In the genomic region with DNA sequence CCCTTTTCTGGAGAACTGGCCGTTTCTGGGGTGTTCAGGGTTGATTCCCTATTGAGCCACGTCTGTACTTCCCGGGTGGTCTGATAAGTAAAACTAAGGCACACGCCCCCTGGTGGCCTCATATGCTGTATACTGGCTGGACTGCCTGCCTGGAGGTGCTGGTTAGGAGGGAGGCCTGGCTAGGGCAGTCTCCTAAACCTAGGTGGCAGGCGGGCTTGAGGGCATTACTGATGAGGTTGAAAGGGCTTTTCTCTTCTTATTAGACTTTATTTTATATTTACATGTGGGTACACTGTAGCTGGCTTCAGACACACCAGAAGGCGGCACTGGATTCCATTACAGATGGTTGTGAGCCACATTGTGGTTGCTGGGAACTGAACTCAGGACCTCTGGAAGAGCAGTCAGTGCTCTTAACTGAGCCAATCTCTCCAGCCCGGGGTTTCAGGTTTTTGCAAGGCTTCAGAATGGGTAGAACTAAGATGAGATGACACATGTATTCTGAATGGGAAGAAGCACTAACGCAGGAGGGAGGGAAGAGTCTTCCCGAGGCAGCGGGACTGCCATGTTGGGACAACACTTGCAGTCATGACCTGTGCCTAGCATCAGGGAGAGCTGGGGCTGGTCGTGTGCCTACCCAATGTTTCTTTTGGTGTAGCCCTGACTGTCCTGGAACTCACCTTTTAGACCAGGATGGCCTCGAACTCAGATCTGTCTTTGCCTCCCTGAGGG, we compare ENCODE assay signal across 9 mouse cellular contexts. TPM values are rescaled to one million over a fixed set of nuclear protein-coding genes. Genes with fewer than 3 reads are reported as not detected.
DNase-seq lines count a peak whose midpoint lies in the region; ATAC-seq and TF ChIP-seq lines count a peak whose summit lies in the region.
"Had no signal": no experiment of that assay in that cellular context is flagged by ENCODE, and none has a peak within 500 bp of the region (broad histone marks: within the 10 kb centered on the region; RNA-seq: fewer than 3 reads in every experiment).

No protein-coding gene starts in this region.

- no peak overlapping the region for H3K4me2 ChIP-seq in liver, embryonic 14.5 days (ENCODE audit: low read depth)

- 0 out of 2 replicates have a peak, but pooled peaks have one; percentile 27 for ATAC-seq in erythroblast, adult 5-6 weeks (replicated peaks; ENCODE audit: low FRiP score, poor library complexity, severe bottlenecking)
- ATAC-seq in liver, embryonic 14.5 days (ENCODE audit: insufficient read depth): peak; percentile 16; the same call in 1 of the 2 replicates
- ATAC-seq in inflammation-experienced regulatory T-cells, adult 6 months: no peak

- no peak overlapping the region for H3K27ac ChIP-seq in liver, embryonic 14.5 days
- H3K27ac ChIP-seq: neural tube, embryonic 13.5 days had no signal

- H3K9ac ChIP-seq in liver, embryonic 14.5 days (replicated peaks): no peak overlapping the region

- H3K4me1 ChIP-seq in liver, embryonic 14.5 days (replicated peaks; ENCODE audit: control insufficient read depth in 2 of 2, insufficient read depth in 2 of 2, low read length in 1 of 2): peaks cover 0 to 3% of the 10 kb centered on the region in 2 experiments; a peak in 1 of 4 replicates

- WGBS in liver, embryonic 14.5 days (ENCODE audit: insufficient replicate concordance): 28% methylated on average over 12 of the region's 12 CpGs

- TF ChIP-seq CTCF in liver, embryonic 14.5 days (IDR thresholded peaks at IDR 0.05; ENCODE audit: low read depth): peak; percentile 88

- DNase-seq in right cerebral cortex, adult 2 months (ENCODE audit: low spot score in 2 of 2): peak; percentile 55 to 68
- no peak for DNase-seq in right cerebral cortex, postnatal 25 days
- DNase-seq in adrenal gland, postnatal 25 days: peak; percentile 75
- peak; percentile 73 for DNase-seq in kidney, adult 18-20 months
- DNase-seq in liver, embryonic 14.5 days (ENCODE audit: low read depth in 3 of 3, low spot score in 3 of 3): peak; percentile 74 to 77 (median 77)
- DNase-seq in ovary, postnatal 36 days (ENCODE audit: low spot score): peak; percentile 70

- no peak overlapping the region for H3K4me3 ChIP-seq in liver, embryonic 14.5 days (ENCODE audit: insufficient read depth in 1 of 2, low read depth in 2 of 2, low read length in 2 of 2)
- H3K4me3 ChIP-seq: neural tube, embryonic 13.5 days had no signal

- peaks cover 27% of the 10 kb centered on the region for H3K36me3 ChIP-seq in liver, embryonic 14.5 days (replicated peaks; ENCODE audit: control insufficient read depth, insufficient read depth, low read depth)

- no peaks in the 10 kb centered on the region for H3K9me3 ChIP-seq in liver, embryonic 14.5 days (ENCODE audit: control insufficient read depth, low read length)
- H3K9me3 ChIP-seq: neural tube, embryonic 13.5 days had no signal

- no peak for TF ChIP-seq EP300 in liver, embryonic 14.5 days (IDR thresholded peaks at IDR 0.05; ENCODE audit: low read depth)

- peaks cover 34% of the 10 kb centered on the region for H3K27me3 ChIP-seq in liver, embryonic 14.5 days (ENCODE audit: control insufficient read depth, insufficient read depth, low read length)

RNA-seq across cellular contexts. Expression of gene Slc5a5, which starts 1.3 kb away (rescaled TPM):
- 0.09 TPM in 1 of 2 replicates, not detected in the other for total RNA-seq in adrenal gland, postnatal 25 days (2021)
- not detected in 2 replicates for total RNA-seq in erythroblast, adult 5-6 weeks (2015; ENCODE audit: low replicate concordance)
- total RNA-seq in erythroblast, adult 5-6 weeks (2017; ENCODE audit: low replicate concordance): 0.17 TPM in 1 of 2 replicates, not detected in the other
- polyA plus RNA-seq in liver, embryonic 14.5 days (2012; rRNA removed): 0.06 and 0.10 TPM in 2 replicates
- 0.03 and 0.05 TPM in 2 replicates for polyA plus RNA-seq in liver, embryonic 14.5 days (2014; fragmentation: Nextera tagmentation; extraction: Ambion mirVana)
- not detected for polyA plus RNA-seq in inflammation-experienced regulatory T-cells, adult 6 months (2017; shearing (Covaris generic))

RNA-seq across cellular contexts. Expression of gene Rpl18a, which starts 3.4 kb away (rescaled TPM):
- total RNA-seq in adrenal gland, postnatal 25 days (2021): 1,315 and 1,410 TPM in 2 replicates
- total RNA-seq in erythroblast, adult 5-6 weeks (2015; ENCODE audit: low replicate concordance): 1,597 and 1,896 TPM in 2 replicates
- total RNA-seq in erythroblast, adult 5-6 weeks (2017; ENCODE audit: low replicate concordance): 369 and 492 TPM in 2 replicates
- polyA plus RNA-seq in liver, embryonic 14.5 days (2012; rRNA removed): 2,449 and 2,899 TPM in 2 replicates
- polyA plus RNA-seq in liver, embryonic 14.5 days (2014; fragmentation: Nextera tagmentation; extraction: Ambion mirVana): 3,155 and 3,211 TPM in 2 replicates
- over 10,000 TPM in 2 of 3 experiments, 1,000 to 10,000 TPM in 1; 6,080 to 11,053 (median 10,917) TPM for polyA plus RNA-seq in inflammation-experienced regulatory T-cells, adult 6 months (2017; shearing (Covaris generic))

RNA-seq across cellular contexts. Expression of gene Map1s, which starts 11.9 kb away (rescaled TPM):
- total RNA-seq in adrenal gland, postnatal 25 days (2021): 26.3 and 42.6 TPM in 2 replicates
- 2.3 and 4.0 TPM in 2 replicates for total RNA-seq in erythroblast, adult 5-6 weeks (2015; ENCODE audit: low replicate concordance)
- total RNA-seq in erythroblast, adult 5-6 weeks (2017; ENCODE audit: low replicate concordance): 2.2 and 3.1 TPM in 2 replicates
- 11.5 and 15.4 TPM in 2 replicates for polyA plus RNA-seq in liver, embryonic 14.5 days (2012; rRNA removed)
- 9.3 and 11.8 TPM in 2 replicates for polyA plus RNA-seq in liver, embryonic 14.5 days (2014; fragmentation: Nextera tagmentation; extraction: Ambion mirVana)
- 10 to 100 TPM; 13.9 to 16.7 (median 13.9) TPM for polyA plus RNA-seq in inflammation-experienced regulatory T-cells, adult 6 months (2017; shearing (Covaris generic))

RNA-seq across cellular contexts. Expression of gene Ccdc124, which starts 20.1 kb away (rescaled TPM):
- 54.6 and 57.5 TPM in 2 replicates for total RNA-seq in adrenal gland, postnatal 25 days (2021)
- total RNA-seq in erythroblast, adult 5-6 weeks (2015; ENCODE audit: low replicate concordance): 12.3 and 14.2 TPM in 2 replicates
- total RNA-seq in erythroblast, adult 5-6 weeks (2017; ENCODE audit: low replicate concordance): 11.7 and 13.4 TPM in 2 replicates
- polyA plus RNA-seq in liver, embryonic 14.5 days (2012; rRNA removed): 20.4 and 34.3 TPM in 2 replicates
- 54.1 and 56.3 TPM in 2 replicates for polyA plus RNA-seq in liver, embryonic 14.5 days (2014; fragmentation: Nextera tagmentation; extraction: Ambion mirVana)
- 100 to 1,000 TPM in 1 of 3 experiments, 10 to 100 TPM in 2; 54.2 to 120 (median 63.1) TPM for polyA plus RNA-seq in inflammation-experienced regulatory T-cells, adult 6 months (2017; shearing (Covaris generic))

RNA-seq across cellular contexts. Expression of gene Kcnn1, which starts 30.8 kb away (rescaled TPM):
- 2.2 and 3.3 TPM in 2 replicates for total RNA-seq in adrenal gland, postnatal 25 days (2021)
- total RNA-seq in erythroblast, adult 5-6 weeks (2015; ENCODE audit: low replicate concordance): not detected in 2 replicates
- not detected in 2 replicates for total RNA-seq in erythroblast, adult 5-6 weeks (2017; ENCODE audit: low replicate concordance)
- polyA plus RNA-seq in liver, embryonic 14.5 days (2012; rRNA removed): 0.27 and 0.34 TPM in 2 replicates
- 0.08 and 0.17 TPM in 2 replicates for polyA plus RNA-seq in liver, embryonic 14.5 days (2014; fragmentation: Nextera tagmentation; extraction: Ambion mirVana)
- not detected for polyA plus RNA-seq in inflammation-experienced regulatory T-cells, adult 6 months (2017; shearing (Covaris generic))
